Mouse (Mus musculus) left cerebral cortex, adult 9 months (tissue): ENCODE data around the gene Prex1.

ENCODE experiments used
- DNase-seq, 2 experiments: peaks; one replicate each; pipeline ENCODE4 v3.0.0; 2022; ENCODE audit warnings: low spot score in 2 of 2

Gene Prex1

DNA sequence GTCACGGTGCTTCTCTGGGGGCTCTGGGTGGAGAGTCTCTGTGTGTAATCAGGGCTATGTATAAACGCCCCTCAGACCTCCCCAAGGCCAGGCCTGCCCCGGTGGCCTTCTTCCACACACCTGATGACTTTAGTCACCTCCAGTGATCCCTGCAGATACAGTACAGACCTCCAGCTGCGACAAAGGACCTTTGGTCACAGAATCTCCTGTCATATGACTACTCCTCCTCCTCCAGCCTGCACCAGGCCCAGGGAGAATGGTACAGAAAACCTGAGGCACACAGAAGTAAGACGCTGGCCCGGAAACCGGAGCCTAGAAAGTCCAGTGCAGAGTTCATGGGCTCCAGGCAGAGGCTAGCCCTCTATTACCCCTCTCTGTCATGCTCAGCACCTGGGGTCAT, 152.8 kb downstream of the Prex1 start:
- no peak for DNase-seq

DNA sequence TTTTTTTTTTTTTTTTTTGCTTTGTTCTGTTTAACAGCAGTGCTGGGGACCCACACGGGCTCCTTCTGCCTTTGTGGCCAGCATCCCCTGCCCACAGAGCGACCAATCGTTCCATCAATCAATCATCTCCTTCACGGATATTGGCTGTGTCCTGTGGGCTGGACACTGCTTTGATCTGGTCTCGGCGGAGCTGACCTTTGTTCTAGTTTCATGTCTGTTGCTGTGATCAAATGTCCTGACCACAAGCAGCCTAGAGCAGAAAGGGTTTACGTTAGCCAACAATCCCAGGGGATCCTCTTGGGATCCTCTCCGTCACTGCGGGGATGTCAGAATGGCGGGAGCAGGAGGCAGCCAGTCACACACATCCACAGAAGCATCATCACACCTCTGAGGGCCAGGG, 154.1 kb downstream of the Prex1 start:
- DNase-seq, result no peak

DNA sequence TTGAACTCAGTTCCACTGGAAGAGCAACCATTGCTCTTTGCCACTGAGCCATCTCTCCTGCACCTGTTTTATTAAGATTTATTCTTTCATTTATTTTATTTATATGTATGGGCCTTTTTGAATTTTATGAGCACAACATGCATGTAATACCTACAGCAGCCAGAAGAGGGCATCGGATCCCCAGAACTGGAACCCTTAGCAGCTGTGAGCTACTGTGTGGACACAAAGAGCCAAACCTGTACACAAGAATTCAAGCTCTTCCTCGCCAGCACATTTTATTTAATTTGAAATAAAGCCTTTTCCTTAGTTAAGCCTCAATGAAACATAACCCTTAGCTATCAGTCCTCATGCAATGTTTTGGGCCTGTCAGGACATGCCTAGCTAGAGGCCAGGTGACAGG, 158.1 kb downstream of the Prex1 start:
- DNase-seq, result peak in 1 of 2 experiments; percentile 48

DNA sequence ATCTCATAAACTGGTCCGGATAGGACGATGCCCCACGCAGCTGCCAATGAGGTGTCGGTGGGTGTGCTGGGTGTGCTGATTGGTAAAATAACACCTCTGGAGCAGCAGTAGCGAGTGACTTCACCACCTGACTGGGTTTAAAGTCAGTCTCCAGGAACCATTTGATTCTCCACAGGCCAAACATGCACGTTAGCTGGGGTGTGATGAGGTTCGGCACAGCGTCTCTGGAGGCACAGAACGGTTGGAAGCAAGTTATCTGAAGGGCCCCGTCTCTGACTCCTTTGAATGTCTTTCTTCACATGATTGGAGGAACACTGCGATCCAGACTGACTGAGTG, 159.5 kb downstream of the Prex1 start:
- no peak for DNase-seq

DNA sequence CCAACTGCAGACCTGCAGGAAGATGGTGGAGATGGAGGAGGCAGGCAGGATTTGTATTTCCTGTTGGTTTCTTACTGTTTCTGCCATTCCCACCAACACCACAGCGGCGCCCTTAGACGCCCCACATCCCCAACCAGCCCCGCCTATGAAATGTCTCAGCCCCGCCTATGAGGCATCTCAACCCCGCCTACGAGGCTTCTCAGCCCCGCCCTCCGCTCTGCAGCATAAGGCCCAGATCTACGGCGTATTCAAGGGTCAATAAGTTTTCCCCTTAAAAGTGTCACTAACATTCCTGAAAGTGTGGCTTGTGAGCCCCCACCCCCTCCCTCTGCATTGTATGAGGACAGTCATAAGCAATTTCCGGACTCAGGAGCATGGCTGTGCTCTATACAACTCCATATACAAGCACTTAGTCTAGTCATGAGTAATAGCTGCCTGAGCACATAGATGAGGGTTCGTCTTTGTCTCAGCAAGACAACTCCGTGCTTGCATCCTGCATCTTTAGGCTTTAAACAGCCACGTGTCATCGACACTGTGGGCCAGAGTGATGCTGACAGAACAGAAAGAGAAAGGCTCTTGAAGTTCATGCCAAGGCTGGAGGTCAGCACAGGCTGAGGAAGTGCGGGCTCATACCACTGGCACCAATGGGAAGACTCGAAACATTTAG, 160.0 kb downstream of the Prex1 start:
- DNase-seq, result no peak

DNA sequence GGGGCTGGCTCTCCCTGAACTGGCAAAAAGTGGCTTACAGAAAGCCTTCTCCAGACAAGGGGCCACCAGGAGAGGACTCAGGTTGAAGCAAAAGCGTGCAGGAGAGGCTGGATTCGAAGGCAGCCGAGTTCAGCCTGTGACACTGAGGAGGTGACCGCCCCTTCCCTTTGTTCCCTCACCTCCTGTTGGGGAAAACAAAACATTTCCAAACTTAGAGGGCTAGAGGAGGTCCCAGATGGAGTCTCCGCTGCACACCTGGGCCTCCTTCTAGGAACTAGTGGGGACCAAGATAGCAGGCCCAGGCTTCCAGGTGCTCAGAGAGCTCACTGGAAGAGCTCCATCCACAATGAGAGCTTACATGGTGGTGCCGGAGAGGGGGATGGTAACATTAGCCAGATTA, 161.0 kb downstream of the Prex1 start:
- DNase-seq, result no peak

DNA sequence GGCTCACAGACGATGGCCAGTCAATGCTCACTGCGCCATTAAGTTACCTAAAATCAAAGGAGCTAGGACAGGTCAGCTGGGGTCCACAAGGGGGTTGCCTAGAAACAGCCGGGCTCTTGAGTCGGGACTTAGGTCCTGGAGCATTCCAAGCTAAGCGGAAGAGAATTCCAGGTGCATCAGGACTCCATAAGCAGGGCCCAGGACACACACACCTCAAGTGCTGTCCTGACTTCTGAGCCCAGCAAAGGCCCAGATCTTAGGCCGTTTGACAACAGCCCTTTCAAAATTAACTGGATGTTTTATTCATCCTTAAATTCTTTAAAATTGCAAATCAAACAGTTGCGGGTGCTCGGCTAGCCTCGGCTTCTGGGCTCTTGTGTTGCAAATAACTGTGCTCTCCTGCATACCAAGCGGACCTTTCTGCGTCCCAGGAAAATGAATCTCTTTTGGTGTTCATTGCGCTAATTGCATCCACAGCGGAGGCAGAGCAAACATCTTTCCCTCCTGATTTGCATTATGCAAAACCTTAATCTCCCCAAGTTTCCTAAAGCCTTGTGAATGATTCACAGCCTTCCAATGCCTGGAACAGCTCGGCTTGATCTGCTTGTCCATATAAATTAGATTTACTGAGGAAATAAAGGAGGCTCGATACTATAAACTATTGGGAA, 161.7 kb downstream of the Prex1 start:
- no peak for DNase-seq

DNA sequence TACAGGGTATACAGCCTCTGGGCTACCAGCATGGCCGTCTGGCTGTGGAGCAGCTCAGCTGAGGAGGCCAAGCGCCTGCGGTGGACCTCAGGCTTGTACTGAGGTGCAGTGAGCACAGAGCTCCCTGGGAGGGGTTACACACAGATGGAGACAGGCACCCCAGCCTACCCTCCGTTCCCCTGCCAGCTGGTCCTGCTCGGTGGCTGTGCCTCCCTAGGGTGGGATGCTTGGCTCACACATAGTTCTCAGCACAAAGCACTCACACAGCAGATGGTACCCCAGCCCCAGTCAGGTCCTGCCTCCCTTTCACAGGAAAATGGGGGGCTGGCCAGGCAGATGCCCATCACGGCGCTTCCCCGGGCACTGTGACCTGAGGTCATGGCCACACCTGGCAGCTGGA, 163.8 kb downstream of the Prex1 start:
- DNase-seq, result no peak

DNA sequence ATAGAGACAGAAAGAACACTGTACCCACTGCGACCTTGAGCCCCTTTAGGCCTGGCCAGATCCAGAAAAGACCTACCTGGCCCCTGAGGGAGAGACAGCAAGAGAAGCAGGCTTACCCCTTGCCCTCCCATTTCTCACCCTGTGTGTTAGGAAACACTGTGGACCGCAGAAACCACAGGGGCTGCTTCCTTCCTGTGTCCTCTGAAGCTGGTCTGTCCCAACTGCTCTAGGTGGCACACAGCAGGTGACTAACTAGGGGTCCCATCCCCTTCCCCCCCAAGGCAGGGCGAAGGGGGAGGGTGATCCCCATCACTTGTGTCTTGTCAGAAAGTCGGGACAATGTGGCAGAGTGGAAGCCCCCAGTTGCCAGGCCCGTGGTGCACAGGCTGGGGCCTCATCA, 164.6 kb downstream of the Prex1 start:
- no peak for DNase-seq

DNA sequence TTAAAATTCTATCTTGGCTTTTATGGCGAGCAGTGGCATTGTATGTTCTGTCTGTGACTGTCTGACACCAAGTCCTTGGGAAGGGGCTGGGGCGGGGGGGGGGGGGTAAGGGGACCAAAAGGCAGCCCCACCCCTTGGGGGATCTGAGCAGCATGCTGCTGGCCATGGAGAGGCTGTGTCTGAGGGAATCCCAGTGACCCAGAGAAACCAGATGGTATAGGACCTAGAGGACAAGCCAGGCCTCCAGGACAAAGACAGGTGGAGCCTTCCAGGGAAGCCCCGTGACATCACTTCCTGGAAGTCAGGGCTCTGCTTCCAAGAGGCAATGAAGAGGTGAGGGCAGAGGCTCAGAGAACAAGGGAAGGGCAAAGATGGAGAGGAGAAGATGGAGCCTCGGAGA, 168.1 kb downstream of the Prex1 start:
- DNase-seq, result no peak

DNA sequence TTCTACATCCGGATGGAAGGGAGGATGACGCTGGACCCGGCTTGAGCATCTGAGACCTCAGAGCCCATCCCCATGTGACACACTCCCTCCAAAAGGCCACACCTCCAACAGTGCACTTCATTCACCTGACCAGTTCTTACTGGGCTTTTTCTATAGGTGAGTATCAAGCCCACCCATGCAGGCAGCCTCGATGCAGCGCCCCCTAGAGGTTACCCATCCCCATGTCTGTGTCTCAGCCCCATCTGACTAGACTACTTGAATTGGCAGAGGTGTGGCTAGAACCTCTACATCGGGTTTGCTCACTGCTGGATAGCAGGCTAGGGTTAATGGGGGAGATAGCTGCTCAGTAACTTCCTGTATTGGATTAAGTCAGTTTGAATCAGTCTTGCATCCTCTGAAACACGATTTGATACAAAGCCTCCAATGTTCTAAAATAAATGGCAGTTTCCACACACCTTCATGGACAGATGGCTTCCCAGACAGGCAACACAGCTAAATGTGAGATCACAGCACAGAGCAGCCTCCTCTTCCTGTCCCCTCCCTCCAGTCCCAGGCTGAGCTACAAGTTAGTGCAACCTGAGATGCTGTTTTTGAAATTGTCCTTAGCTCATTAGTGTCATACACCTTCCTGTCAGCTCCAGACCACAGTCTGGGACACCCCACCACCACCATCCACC, 168.9 kb downstream of the Prex1 start:
- peak; percentile 23 to 60 for DNase-seq

DNA sequence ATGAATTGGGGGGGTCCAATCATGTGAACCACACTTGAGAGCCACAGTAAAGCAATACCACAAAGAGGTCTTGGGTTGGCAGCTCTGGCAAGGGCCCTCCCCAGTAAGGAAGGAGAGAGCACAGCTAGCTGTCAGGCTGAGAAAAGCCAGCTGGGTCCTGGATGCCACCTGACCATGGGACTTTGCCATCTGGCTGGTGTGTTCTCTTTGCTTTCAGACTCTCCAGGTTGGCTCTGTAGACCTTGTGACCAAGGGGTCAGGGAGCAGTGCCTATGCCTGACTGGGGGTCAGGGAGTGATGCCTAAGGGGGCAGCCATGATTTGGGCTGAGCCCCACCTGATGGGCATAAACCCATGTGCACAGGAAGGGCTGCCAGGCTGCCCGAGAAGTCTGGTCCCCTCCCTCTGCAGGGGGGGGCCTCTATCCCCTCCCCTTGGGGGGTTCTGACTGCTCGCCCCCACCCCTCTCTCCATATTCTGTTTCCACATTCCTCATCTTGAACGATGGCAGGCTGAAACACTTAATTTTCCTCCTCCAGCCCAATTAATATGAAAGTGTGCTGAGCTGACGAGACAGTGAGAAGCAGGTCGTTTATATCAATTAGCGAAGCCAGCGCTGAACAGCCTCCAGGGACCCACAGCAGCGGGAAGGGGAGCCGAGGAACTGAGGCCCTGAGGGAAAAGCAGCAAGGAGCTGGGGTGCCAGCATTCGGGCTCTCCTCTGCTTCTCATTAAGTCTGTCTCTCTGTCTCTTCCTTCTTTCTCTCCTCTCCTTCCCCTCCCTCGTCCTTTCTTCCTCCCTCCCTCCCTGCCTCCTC, 172.3 kb downstream of the Prex1 start:
- no peak for DNase-seq

DNA sequence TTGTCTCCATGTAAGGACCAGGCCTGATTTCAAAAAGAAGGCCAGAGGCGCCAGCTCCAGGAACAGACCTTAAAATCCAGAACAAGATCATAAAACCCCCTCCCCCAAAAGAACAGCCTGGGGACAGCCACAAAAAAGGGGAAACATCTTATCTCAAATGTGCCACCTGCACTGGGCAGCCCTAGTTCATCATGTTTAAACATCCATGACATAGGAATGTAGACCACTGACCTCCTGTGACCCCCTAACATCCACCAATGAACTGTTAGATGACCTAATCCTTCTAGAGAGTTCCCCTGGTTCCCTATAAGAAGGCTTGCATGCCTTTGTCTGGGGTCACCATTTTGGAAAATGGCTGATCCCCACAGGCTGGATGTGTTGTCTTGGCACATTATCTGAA, 173.4 kb downstream of the Prex1 start:
- no peak for DNase-seq

DNA sequence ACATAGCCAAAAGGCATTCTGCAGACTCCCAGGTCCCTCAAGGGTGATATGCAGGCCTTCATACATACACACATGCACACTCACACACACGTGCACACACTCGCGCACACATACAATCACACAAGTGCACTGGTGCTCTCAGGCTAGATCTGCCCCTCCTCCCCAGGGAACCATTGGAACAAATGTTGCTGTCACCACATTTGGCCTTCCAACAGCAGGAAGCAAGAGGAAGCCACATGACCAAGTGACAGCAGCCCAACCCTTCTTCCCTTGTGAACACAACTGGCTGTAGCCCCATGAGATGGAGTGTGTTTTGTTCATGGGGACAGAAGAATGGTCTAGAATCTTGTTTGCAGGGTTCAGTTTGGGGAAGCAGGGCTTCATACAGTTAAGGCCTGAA, 176.7 kb downstream of the Prex1 start:
- DNase-seq, result no peak

DNA sequence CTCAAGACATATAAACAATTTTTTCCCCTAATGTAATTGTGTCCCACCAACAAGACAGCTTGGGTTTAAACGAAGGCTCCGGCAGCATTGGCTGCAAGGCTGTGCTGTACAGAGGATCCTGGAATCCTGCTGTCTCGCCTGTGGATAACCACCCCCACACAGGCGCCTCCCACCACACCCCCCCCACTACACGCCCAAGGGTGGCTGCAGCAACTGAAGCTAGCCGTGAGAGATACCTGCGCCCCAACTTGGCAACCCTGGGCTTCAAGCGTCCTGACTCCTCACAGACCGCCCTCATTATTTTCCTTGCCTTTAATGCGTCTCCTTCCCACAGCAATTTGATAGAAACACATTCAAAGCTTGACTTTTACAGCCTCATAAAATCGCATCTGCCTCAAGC, 178.1 kb downstream of the Prex1 start:
- DNase-seq, result no peak

DNA sequence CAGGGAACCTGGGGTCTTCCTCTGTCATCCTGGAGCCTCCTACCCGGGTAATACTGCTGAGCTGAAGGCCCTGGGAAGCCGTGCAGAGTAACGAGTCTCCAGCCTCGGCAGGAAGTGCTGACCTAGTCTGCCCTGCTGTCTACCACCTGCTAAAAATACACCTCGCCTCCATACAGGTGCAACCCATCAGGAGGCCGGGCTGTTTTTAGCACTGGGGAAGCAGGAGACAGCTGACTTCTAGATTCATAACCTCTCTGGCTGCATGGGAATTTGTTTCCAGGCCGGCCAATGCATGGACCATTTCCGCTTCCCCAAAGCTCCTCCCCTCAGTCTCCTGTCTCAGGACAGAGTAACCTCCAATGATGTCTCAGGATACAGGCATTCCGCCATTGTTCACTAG, 187.4 kb downstream of the Prex1 start:
- DNase-seq, result no peak

DNA sequence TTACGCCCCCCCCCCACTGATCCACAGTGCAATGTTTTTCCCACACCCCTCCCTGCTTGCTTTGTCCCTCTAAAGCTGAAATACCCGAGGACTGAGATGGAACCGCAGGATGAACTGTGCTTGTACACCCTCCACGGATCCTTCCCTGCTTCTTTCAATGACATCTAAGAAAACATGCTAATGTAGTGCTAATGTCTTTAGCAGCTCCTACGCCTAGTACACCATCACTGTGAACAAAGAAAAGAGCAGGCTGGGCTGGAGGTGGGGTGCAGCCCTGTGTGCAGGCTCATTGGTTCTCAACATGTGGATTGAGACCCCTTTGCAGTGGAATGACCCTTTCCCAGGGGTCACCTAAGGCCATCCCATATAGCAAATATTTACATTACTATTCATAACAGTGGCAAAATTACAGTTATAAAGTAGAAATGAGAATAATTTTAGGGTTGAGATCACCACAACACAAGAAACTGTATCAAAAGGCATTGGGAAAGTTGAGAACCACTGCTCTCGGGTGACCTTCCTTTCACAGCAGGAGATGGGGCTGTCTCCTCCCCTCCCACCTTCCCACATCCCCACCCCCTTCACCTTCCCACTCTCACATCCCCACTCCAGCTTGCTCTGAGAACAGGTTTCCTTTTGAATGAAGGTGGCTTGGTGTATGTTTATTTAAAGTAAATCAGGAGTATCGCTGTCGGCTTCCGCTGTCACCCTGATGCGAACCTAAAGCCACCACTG, 190.3 kb downstream of the Prex1 start:
- no peak for DNase-seq

DNA sequence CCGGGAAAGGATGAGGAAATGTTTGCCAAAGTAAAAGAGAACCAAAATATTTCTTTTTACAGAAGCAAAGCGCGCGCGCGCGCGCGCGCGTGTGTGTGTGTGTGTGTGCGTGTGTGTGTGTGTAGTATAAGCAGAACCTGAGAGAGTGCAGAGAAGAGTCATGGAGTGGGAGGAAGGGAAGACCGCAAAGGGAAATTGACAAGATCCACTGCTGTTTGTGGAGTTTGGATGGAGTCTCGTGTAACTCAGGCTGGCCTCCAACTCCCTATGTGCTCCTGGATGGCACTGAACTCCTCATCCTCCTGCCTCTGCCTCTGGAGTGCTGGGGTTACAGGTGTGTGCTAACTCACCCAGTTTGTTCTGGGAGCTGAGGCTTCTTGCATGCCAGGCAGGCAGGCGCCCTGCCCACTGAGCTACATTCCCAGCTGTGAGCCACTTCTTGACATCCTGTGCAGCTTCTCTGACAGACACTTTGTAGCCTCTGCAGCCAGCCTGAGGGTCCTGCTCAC, 191.0 kb downstream of the Prex1 start:
- no peak for DNase-seq

DNA sequence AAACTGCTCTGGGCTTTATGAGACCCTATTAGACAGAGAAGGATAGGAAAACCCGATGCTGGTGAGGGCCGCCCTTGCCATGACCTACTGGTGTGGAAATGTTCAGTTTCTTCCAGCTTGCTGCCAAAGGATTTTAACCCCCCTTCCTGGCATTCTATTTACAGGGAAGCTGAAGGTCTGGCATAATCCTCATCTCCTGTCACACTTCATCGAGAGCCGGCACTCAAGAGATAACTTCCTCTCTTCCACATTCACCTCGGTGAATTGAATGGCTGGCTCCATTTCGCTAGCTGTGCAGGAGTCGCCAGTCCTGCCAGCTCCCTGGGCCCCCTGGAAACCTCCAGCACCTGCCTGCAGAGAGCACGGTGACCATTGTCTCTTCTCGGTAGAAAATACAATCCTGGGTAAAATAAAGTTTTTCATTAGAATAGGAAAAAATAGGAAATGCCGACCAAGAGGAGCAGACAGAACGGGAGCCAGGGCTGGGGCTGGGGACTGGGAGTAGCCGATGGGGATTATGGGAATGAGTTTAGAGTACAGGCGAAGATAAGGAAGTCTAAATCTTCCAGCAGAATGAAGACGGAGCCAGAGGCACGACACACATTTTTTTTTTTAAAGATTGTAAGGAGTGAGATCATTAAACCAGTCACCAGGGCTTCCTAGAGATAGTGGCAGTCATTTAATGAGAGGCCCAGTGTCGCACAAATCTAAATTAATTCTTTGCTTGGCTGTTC, 191.6 kb downstream of the Prex1 start:
- DNase-seq, result no peak

DNA sequence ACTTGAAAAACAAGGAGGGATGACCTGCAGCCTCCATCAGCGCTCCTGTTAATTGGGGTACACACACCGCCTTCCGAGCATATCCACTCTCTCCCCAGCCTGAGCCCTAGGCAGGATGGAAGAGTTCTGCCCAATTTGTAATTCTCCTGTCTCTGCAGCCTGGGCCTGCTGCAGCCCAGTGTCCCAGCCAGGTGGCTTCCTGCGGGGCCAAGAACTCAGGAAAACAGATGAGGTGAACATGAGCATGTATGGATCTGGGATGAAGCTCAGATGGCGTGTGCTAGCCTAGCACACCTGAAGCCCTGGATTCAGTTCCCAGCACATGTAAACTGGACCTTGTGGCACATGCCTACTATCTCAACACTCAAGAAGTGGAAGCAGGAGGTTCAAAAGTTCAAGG, 192.2 kb downstream of the Prex1 start:
- DNase-seq, result no peak

DNA sequence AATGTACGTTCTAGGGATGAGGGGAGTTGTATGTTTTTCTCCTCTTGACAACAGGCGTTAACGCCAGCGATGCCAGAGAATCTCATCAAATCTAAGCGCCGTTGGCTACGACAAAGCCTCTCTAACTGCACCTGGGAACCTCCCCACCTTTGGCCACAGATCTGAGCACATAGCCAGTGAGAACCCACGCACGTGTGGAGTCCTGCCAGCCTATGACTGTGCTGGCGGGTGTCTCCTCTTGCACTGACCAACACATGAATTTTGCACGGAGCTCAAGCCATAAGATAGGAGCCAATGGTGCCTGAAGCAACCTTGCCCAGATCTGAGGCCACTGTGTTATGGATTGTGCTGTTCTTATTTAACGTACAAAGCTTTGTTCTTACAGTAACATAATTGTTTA, 193.1 kb downstream of the Prex1 start:
- DNase-seq, result no peak
